In genomic region chr14:25292557-25292956, GRCm38 (mm10) we compare ENCODE assay signal across 34 mouse cellular contexts.
"Had no signal": no experiment of that assay in that cellular context is flagged by ENCODE, and none has a peak within 500 bp of the region (broad histone marks: within the 10 kb centered on the region; RNA-seq: fewer than 3 reads in every experiment).

No protein-coding gene starts in this region.

- H3K4me2 ChIP-seq: heart, embryonic 11.5 days; heart, embryonic 12.5 days; heart, embryonic 13.5 days; heart, embryonic 15.5 days; hindbrain, embryonic 12.5 days; hindbrain, embryonic 13.5 days; hindbrain, embryonic 14.5 days; hindbrain, embryonic 15.5 days; intestine, embryonic 15.5 days had no signal

- ATAC-seq: hindbrain, embryonic 16.5 days; hindbrain, postnatal 0 days; inflammation-experienced regulatory T-cells, adult 6 months; intestine, embryonic 15.5 days; intestine, embryonic 16.5 days; intestine, postnatal 0 days had no signal

- H3K27me3 ChIP-seq: heart, embryonic 12.5 days; heart, embryonic 15.5 days; hindbrain, embryonic 13.5 days; hindbrain, embryonic 15.5 days; intestine, embryonic 15.5 days had no signal

- H3K36me3 ChIP-seq: heart, embryonic 10.5 days; heart, embryonic 12.5 days; heart, embryonic 13.5 days; heart, embryonic 15.5 days; hindbrain, embryonic 10.5 days; hindbrain, embryonic 12.5 days; hindbrain, embryonic 13.5 days; hindbrain, embryonic 15.5 days; intestine, embryonic 15.5 days had no signal

- DNase-seq: heart, postnatal 10 days; heart, postnatal 14 days; heart, postnatal 36 days; heart, postnatal 4 days; kidney, adult 11 months; kidney, adult 18-20 months; kidney, adult 2 months; kidney, adult 8-10 months; kidney, adult 9 months; kidney, postnatal 14 days; kidney, postnatal 25 days; kidney, postnatal 36 days; kidney, postnatal 4 days; layer of hippocampus, adult 9-11 months; layer of hippocampus, postnatal 36 days had no signal

- H3K4me3 ChIP-seq: heart, embryonic 10.5 days; heart, embryonic 12.5 days; heart, embryonic 13.5 days; heart, embryonic 15.5 days; hindbrain, embryonic 10.5 days; hindbrain, embryonic 12.5 days; hindbrain, embryonic 13.5 days; hindbrain, embryonic 15.5 days; intestine, embryonic 15.5 days; layer of hippocampus, adult 2 months; left cerebral cortex, adult 2 months had no signal

- H3K4me1 ChIP-seq: heart, embryonic 12.5 days; heart, embryonic 13.5 days; intestine, embryonic 15.5 days had no signal

- H3K27ac ChIP-seq: heart, embryonic 10.5 days; heart, embryonic 13.5 days; heart, embryonic 15.5 days; hindbrain, embryonic 10.5 days; hindbrain, embryonic 12.5 days; hindbrain, embryonic 13.5 days; hindbrain, embryonic 14.5 days; hindbrain, embryonic 15.5 days; hindbrain, postnatal 0 days; intestine, embryonic 15.5 days; kidney, postnatal 0 days; layer of hippocampus, adult 2 months; left cerebral cortex, adult 2 months had no signal

- H3K9ac ChIP-seq: heart, embryonic 12.5 days; heart, embryonic 13.5 days; heart, embryonic 15.5 days; hindbrain, embryonic 12.5 days; hindbrain, embryonic 13.5 days; hindbrain, embryonic 14.5 days; hindbrain, embryonic 15.5 days; intestine, embryonic 15.5 days had no signal

- H3K9me3 ChIP-seq: heart, embryonic 10.5 days; heart, embryonic 12.5 days; heart, embryonic 13.5 days; heart, embryonic 15.5 days; hindbrain, embryonic 10.5 days; hindbrain, embryonic 12.5 days; hindbrain, embryonic 13.5 days; hindbrain, embryonic 15.5 days; intestine, embryonic 15.5 days had no signal
